Mouse (Mus musculus) left cerebral cortex, adult 2 months (tissue): ENCODE data around the gene Fam198b. TPM values are rescaled to one million over a fixed set of nuclear protein-coding genes. Genes with fewer than 3 reads are reported as not detected.
"Not testable (repeated sequence)": the region's sequence is repeated elsewhere in the genome, so short reads cannot be mapped to it uniquely, and the experiment has no call there.

Experiments used
- DNase-seq, 2 experiments: peaks; one replicate each; pipeline ENCODE4 v3.0.0; 2021 to 2022; ENCODE audit warnings: low spot score in 2 of 2, mixed read lengths in 1 of 2; ENCODE audit errors: extremely low spot score in 1 of 2
- H3K27ac ChIP-seq: fragments of 200-600 bp; 2 replicates; pipeline ENCODE4 v1.8.1; 2022
- H3K4me3 ChIP-seq: fragments of 200-600 bp; 2 replicates; pipeline ENCODE4 v1.8.1; 2022
- CTCF ChIP-seq: fragments of 200-600 bp; IDR thresholded peaks from 2 replicates; pipeline ENCODE4 v1.8.1; 2022; ENCODE audit warnings: antibody characterized with exemption, mild to moderate bottlenecking, moderate library complexity
- intact Hi-C: fragments of 180-260 bp; cut with DNase I; formaldehyde crosslinking; loops from one replicate; pipeline ENCODE4 v1.15.1; 2025
- total RNA-seq, 2 experiments: library from RNA; stranded (reverse); gene quantifications; 2 replicates each; pipeline ENCODE4 v1.2.3; 2021

Gene Fam198b
- total RNA-seq, 2 experiments from 2014 or later: 7.3 to 8.5 TPM

GRCm38 (mm10) chr3:79930141-79930744 is 45.9 kb downstream of the Fam198b start:
- intact Hi-C loops: loop anchor here (2.0 to 5.0 kb wide), 4 partner anchors 49 to 872 kb away; partner anchors contain the start of gene Gria2
- no peak overlapping the region for H3K4me3 ChIP-seq
- H3K27ac ChIP-seq: peak overlapping the region; percentile 89
- no peak for TF ChIP-seq CTCF
- peak; percentile 16 to 19 for DNase-seq

DNA sequence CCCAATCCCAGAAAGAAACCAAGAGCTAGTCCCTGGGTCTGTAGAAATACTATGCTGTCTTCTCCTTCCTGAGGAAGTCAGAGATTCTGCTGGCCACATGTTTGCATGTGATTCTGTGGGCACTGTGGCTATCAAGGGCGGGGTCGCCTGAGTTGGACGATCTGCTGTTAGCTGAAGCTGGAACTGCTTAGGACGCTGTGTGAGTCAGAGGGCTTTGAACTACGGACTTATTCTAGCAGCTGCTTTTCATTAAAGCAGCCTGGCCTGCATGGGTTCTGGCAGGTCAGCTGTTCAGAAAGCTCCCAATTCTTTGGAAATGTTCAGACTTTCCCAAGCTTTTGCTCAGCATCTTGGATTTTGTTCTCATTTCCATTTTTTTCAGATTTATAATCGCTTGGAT is 51.9 kb downstream of the Fam198b start:
- intact Hi-C loops: no loop called here
- Histone ChIP-seq H3K27ac (no peak overlapping the region), H3K4me3 (no peak overlapping the region)
- no peak for TF ChIP-seq CTCF
- no peak for DNase-seq

DNA sequence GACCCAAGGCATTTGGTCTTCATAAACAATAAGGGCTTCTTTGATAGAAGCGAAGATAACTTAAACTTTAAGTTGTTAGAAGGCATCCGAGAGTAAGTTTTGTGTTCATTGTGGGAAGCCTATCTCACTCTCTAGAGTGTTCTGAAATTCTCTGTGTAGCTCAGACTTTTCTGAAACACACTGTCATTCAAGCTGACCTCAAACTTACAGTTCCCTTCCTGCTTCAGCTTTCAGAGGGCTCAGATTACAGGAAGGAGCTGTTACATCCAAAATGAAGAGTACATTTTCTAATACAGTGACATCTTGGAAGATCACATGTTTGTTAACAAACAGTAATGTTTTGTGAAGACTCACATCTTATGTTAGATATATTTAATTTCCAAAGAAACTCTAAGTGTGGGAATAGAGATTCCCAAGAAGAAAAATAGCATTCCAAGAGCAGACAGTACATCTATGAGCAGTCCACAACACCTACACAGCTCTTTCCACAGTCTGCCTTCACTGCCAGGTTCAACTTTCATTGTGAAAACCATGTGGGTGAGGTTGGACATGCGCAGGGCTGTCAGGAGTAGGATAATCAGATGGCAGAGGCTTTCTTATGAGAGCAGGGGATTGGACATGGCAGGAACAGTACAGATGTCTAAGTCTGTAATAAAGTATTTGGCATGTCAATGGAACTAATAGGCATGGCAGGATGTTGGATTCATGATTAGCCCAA is 52.6 kb downstream of the Fam198b start:
- no peak for DNase-seq
- intact Hi-C loops: no loop called here
- no peak for TF ChIP-seq CTCF
- H3K27ac ChIP-seq: 0 out of 2 replicates have a peak overlapping the region, but pooled peaks have one; percentile 26
- no peak overlapping the region for H3K4me3 ChIP-seq

GRCm38 (mm10) chr3:79947736-79948135 is 63.4 kb downstream of the Fam198b start:
- Histone ChIP-seq H3K4me3 (no peak overlapping the region), H3K27ac (no peak overlapping the region)
- no peak for TF ChIP-seq CTCF
- intact Hi-C loops: no loop called here
- no peak for DNase-seq

DNA sequence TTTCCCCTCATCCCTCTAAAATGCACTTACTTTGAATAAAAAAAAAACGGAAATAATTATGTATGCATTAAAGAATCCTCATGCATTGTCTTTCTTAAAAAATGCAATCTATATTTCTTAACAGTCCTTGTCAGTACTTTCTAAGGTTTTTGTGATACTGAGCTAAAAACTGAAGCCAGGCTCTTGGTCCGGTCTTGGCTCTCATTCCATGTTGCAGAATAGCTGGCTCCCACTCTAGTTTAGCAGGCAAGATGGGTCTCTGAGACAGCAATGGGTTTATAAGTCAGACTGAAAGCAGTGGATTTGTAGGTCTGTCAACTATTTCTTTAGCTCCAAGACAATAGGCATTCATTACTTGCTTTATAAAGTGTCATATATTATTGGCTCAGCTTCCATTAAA is 63.8 kb downstream of the Fam198b start:
- no peak for TF ChIP-seq CTCF
- no peak for DNase-seq
- intact Hi-C loops: no loop called here
- Histone ChIP-seq H3K27ac (no peak overlapping the region), H3K4me3 (no peak overlapping the region)

DNA sequence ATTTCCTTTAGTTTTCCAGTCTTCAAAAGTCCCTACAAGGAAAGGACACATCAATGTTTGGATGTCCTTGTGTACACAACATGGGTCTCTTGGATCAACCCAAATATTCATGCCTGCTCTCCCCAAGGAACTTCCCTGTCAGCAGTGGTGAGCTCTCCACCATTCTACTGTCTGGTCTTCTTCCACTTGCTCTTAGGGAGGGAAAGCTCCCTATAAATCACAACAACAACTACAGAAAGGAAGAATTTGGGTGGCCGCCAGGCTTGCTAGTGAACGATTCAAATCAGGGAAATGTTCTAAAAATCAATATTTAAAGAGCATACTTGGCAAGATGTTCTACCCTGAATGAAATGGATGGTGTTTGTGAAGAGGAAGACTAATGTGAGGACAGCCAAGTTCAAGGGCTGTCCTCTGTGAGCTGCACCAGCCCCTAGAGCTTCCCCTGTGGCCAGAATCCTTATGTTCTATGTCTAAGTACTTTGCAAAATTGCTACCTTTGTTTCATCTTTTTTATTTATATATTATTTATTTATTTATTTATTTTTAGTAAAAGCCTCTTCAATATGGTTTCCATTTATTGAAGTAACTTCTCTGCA is 68.9 kb downstream of the Fam198b start:
- no peak for DNase-seq
- Histone ChIP-seq H3K27ac (no peak overlapping the region), H3K4me3 (no peak overlapping the region)
- no peak for TF ChIP-seq CTCF
- intact Hi-C loops: no loop called here

DNA sequence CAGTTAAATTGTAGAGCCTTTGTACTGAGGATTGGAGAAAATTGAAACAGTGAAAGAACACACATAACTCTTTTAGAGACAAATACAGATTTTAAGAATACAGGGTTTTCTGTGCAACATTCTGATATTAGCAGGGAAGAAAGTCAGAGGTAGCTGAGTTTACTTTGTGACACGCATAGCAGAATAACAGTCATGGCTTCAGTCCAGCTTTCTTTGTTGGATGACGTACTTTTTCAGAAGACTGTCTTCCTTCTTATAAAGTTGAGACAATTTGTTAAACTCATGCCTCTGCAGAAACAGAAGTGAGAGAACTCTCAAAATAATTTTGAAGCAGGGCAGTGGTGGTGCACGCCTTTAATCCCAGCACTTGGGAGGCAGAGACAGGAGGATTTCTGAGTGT is 70.9 kb downstream of the Fam198b start:
- no peak for DNase-seq
- H3K4me3 ChIP-seq: no peak overlapping the region
- intact Hi-C loops: no loop called here
- no peak for TF ChIP-seq CTCF
- H3K27ac ChIP-seq: no peak overlapping the region

DNA sequence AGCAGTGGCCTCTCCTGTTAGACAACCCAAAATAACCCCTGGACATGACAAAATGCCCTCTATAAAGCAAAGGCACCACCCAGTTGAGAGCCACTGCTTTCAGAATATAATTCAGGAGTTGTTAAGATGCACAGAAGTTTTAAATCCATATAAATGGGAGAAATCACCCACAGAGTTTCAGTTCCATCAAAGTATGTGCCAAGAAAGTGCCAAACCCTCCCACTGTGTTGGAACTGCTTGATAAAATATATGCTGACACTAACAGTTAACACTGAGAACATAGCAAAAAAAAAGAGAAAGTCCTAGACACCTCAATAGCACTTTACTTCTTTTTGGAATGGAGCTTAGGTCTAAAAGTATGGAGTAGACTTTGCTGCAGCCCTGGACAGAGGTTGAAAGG is 72.5 kb downstream of the Fam198b start:
- peak overlapping the region; percentile 53; the same call in 1 of the 2 replicates for H3K27ac ChIP-seq
- intact Hi-C loops: no loop called here
- no peak for TF ChIP-seq CTCF
- DNase-seq: no peak
- no peak overlapping the region for H3K4me3 ChIP-seq

DNA sequence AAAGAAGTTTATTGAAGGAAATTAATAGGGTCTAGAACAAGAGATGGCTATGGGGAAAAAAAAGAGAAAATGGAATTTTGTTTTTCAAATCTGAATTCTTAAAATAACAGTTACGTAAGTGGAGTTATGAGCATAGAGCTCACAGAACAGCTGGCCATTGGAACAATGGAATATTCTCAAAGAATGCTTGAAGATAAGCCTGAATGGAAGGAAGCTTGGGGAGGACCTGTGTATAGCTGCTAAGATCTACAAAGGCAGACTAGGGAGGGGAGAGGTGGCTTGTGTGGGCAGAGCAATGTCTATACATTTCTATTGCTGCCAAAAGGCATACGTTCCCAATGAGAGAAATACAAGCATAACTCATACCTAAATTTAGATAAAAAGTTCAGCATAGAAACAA is 73.4 kb downstream of the Fam198b start:
- no peak overlapping the region for H3K4me3 ChIP-seq
- intact Hi-C loops: no loop called here
- no peak for TF ChIP-seq CTCF
- DNase-seq: no peak
- H3K27ac ChIP-seq: peak overlapping the region; percentile 55; the same call in 1 of the 2 replicates

- TF ChIP-seq CTCF: no peak
- no peak for DNase-seq
- no peak overlapping the region for H3K4me3 ChIP-seq
- no peak overlapping the region for H3K27ac ChIP-seq
- intact Hi-C loops: no loop called here
Measured at GRCm38 (mm10) chr3:79966709-79967108, 82.4 kb downstream of the Fam198b start.

- intact Hi-C loops: no loop called here
- DNase-seq: no peak
- no peak for TF ChIP-seq CTCF
- Histone ChIP-seq H3K27ac (no peak overlapping the region), H3K4me3 (no peak overlapping the region)
Measured at GRCm38 (mm10) chr3:79967346-79967745, 83.0 kb downstream of the Fam198b start.

DNA sequence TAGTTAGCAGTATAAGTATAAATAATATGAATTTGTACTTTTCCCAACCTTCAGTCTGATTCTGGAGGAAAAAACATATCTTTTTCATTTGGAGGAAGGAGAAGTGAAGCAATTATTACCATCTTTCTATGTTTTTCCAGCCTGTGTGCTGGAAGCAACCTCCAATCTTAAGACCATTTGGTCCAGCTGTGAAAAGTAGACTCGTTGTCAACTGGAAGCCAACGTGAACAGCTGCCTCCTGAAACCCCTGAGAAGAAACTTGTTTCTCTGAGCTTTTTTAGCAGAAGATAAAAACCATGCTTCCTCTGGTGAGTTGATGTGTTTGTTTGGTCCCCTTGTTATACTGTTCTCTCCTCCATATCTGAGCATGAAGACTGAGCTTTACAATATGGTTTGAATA is 84.1 kb downstream of the Fam198b start:
- Histone ChIP-seq H3K4me3 (no peak overlapping the region), H3K27ac (no peak overlapping the region)
- no peak for TF ChIP-seq CTCF
- no peak for DNase-seq
- intact Hi-C loops: no loop called here

DNA sequence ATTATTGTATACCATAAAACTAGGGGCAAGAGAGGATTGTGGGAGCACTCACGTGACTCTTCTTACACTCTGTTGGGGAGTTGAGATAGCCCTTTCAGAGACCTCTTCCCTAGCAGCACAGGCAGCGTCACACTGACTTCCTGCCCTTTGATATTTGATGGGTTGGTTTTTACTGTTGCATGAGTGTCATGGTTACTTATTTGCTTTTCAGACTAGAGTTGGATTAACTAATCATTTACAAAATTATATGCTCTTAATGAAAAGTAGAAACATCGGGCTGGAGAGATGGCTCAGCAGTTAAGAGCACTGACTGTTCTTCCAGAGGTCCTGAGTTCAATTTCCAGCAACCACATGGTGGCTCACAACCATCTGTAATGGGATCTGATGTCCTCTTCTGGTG is 85.2 kb downstream of the Fam198b start:
- H3K4me3 ChIP-seq, H3K27ac ChIP-seq, DNase-seq, intact Hi-C loops: not testable (repeated sequence)
